Mouse (Mus musculus) C2C12 (cell line): ENCODE measurements around the gene Ift20. TPM values are rescaled to one million over a fixed set of nuclear protein-coding genes. Genes with fewer than 3 reads are reported as not detected.

Experiments used
- H3K27me3 ChIP-seq: one replicate; pipeline ENCODE4 v1.6.1; 2011; ENCODE audit not compliant: control insufficient read depth, insufficient read depth, insufficient read length
- H3K36me3 ChIP-seq: one replicate; pipeline ENCODE4 v1.6.1; 2011; ENCODE audit not compliant: control insufficient read depth, insufficient read depth
- H3K4me3 ChIP-seq: one replicate; pipeline ENCODE4 v1.5.1; 2011; ENCODE audit warnings: mild to moderate bottlenecking, control low read depth; ENCODE audit not compliant: poor library complexity, insufficient read depth, severe bottlenecking
- H3K79me2 ChIP-seq: one replicate; pipeline ENCODE4 v1.6.1; 2011; ENCODE audit not compliant: control insufficient read depth, insufficient read depth
- H3K79me3 ChIP-seq: one replicate; pipeline ENCODE4 v1.6.1; 2011; ENCODE audit warnings: low read depth, control low read depth
- H3ac ChIP-seq: one replicate; pipeline ENCODE3; 2011; ENCODE audit warnings: low read depth; ENCODE audit not compliant: control insufficient read depth, insufficient read length
- CEBPB ChIP-seq: IDR thresholded peaks from one replicate; pipeline ENCODE4 v1.6.1; 2011; ENCODE audit warnings: low read depth, mild to moderate bottlenecking, control low read depth, moderate library complexity
- CTCF ChIP-seq: IDR thresholded peaks from one replicate; pipeline ENCODE4 v1.5.1; 2011; ENCODE audit not compliant: control insufficient read depth, insufficient read depth, insufficient read length
- FOSL1 ChIP-seq: IDR thresholded peaks from one replicate; pipeline ENCODE4 v1.8.0; 2011; ENCODE audit warnings: mild to moderate bottlenecking, low read length; ENCODE audit not compliant: poor library complexity, insufficient read depth, severe bottlenecking
- MAX ChIP-seq: IDR thresholded peaks from one replicate; pipeline ENCODE4 v1.6.1; 2011; ENCODE audit warnings: mild to moderate bottlenecking, control low read depth
- MYOD1 ChIP-seq: IDR thresholded peaks from one replicate; pipeline ENCODE4 v1.6.1; 2011; ENCODE audit warnings: low read depth; ENCODE audit not compliant: control insufficient read depth, insufficient read length
- MYOG ChIP-seq: IDR thresholded peaks from one replicate; pipeline ENCODE4 v1.6.1; 2011; ENCODE audit not compliant: control insufficient read depth, insufficient read length; ENCODE audit errors: extremely low read depth
- USF1 ChIP-seq: IDR thresholded peaks from one replicate; pipeline ENCODE4 v1.6.1; 2011; ENCODE audit warnings: low read depth, mild to moderate bottlenecking, control low read depth, moderate library complexity
- polyA plus RNA-seq: library from polyadenylated mRNA; unstranded; fragments of >200 nt; fragmentation: generic; extraction: Trizol; gene quantifications from one replicate; pipeline ENCODE4 v1.2.1, GENCODE M21; 2012; ENCODE audit warnings: missing spikeins

The Ift20 gene
- polyA plus RNA-seq, 1 experiment = 61.1 TPM

- Histone ChIP-seq H3K4me3 (peak overlapping the region; percentile 93), H3K27me3 (no peaks in the 10 kb centered on the region), H3K79me3 (peaks cover 72% of the 10 kb centered on the region), H3K79me2 (peaks cover 88% of the 10 kb centered on the region), H3K36me3 (peaks cover 24% of the 10 kb centered on the region), H3ac (peak overlapping the region; percentile 95)
- TF ChIP-seq MYOD1 (no peak), MAX (no peak)
Observed at GRCm38 (mm10) chr11:78535376-78536079, 633 bp upstream of the Ift20 start.

DNA sequence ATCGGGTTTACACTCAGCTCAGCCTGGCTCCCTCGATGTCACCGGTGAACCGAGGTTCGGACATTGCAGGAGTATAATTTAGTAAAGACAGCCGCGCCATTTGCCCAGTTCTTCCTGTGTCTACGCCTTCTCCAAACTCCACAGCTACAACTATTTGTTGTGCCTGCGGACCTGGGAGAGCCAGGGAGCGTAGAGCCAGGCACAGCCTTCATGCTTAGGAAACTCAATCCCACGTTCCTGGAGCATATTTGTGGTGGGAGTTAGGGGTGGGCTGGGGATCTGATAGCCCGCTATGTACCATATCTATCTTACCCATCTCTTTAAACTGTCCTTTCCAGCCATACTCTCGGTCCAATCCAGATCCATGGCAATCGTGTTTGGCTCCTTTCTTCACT is 526 bp downstream of the Ift20 start:
- Histone ChIP-seq H3K79me3 (peaks cover 63% of the 10 kb centered on the region), H3K4me3 (peak overlapping the region; percentile 93), H3ac (peak overlapping the region; percentile 87), H3K36me3 (peaks cover 35% of the 10 kb centered on the region), H3K27me3 (no peaks in the 10 kb centered on the region), H3K79me2 (peaks cover 77% of the 10 kb centered on the region)
- TF ChIP-seq CEBPB (no peak), MAX (no peak), MYOD1 (no peak), USF1 (no peak), FOSL1 (no peak), CTCF (no peak), MYOG (no peak)

DNA sequence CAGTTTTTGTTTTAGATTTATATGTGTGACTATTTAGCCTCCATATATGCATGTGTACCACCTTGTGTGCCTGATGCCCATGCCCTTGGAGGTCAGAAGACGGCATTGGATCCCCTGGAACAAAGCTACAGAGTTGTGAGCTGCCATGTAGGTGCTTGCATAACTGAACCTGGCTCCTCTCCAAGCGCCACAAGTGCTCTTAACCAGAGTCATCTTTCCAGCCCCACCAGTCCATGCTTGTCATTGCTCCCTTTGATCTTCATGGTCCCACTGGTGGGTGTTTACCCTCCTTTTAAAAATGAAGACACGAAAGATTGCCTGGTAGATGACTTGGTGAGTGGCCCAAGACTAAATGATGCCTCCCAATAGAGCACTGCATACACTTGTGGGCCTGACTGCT is 4.2 kb downstream of the Ift20 start:
- H3K36me3 ChIP-seq = peaks cover 69% of the 10 kb centered on the region
- no peak overlapping the region for H3K4me3 ChIP-seq
- no peak overlapping the region for H3ac ChIP-seq
- TF ChIP-seq MYOG = no peak
- TF ChIP-seq CTCF = no peak
- no peak for TF ChIP-seq MAX
- no peak for TF ChIP-seq FOSL1
- TF ChIP-seq MYOD1 = no peak
- TF ChIP-seq USF1 = no peak
- TF ChIP-seq CEBPB = no peak
- H3K79me2 ChIP-seq = peaks cover 64% of the 10 kb centered on the region
- peaks cover 51% of the 10 kb centered on the region for H3K79me3 ChIP-seq
- no peaks in the 10 kb centered on the region for H3K27me3 ChIP-seq

- Histone ChIP-seq H3K36me3 (peaks cover 72% of the 10 kb centered on the region), H3K4me3 (no peak overlapping the region), H3ac (no peak overlapping the region), H3K79me2 (peaks cover 67% of the 10 kb centered on the region), H3K27me3 (no peaks in the 10 kb centered on the region), H3K79me3 (peaks cover 59% of the 10 kb centered on the region)
- TF ChIP-seq USF1 = no peak
- no peak for TF ChIP-seq CTCF
- no peak for TF ChIP-seq FOSL1
- TF ChIP-seq MYOG = no peak
- TF ChIP-seq MYOD1 = no peak
- no peak for TF ChIP-seq CEBPB
- no peak for TF ChIP-seq MAX
Observed at GRCm38 (mm10) chr11:78544449-78545111, 8.4 kb downstream of the Ift20 start.

- H3K79me2 ChIP-seq = peaks cover 72% of the 10 kb centered on the region
- TF ChIP-seq CEBPB (no peak), MYOD1 (no peak), USF1 (no peak), MYOG (no peak), FOSL1 (no peak), MAX (no peak), CTCF (no peak)
- no peaks in the 10 kb centered on the region for H3K27me3 ChIP-seq
- peaks cover 66% of the 10 kb centered on the region for H3K36me3 ChIP-seq
- peaks cover 59% of the 10 kb centered on the region for H3K79me3 ChIP-seq
- H3K4me3 ChIP-seq = no peak overlapping the region
- H3ac ChIP-seq = no peak overlapping the region
Observed at GRCm38 (mm10) chr11:78545181-78545580, 9.0 kb downstream of the Ift20 start.

DNA sequence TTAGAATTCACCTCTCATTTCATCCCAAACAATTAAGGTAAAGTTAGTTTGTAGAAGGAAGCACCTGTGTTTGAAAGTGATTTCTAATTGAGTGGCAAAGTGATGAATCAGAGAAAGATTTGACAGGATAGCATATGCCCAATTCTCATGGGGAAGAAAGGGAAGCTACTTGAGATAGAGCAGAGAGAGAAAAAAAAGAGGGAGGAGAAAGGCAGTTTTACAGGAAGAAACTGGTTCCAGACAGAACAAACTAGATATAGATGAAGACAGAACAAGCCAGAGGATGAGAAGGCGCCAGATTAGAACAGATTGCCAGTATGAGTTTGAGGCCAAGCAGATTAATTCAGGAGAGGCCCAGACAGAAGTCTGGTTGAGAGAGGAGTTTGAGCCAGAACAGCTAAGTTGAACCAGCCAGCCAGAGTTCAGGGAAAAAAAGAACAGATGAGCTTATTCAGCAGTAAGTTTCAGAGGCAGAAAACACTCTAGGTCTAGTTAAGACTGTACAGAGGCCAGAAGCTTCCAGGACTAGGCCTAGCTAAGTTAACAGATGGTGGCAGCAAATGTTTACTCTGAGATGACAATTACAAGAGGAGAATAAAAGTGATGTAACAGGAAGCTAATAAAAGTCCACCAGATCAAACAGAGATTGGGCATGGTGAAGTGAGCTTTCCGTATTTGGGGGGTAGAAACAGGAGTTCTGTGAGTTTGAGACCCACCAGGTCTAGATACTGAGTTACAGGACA is 11.7 kb downstream of the Ift20 start:
- Histone ChIP-seq H3K27me3 (no peaks in the 10 kb centered on the region), H3ac (no peak overlapping the region), H3K4me3 (no peak overlapping the region), H3K79me2 (peaks cover 74% of the 10 kb centered on the region), H3K79me3 (peaks cover 56% of the 10 kb centered on the region), H3K36me3 (peaks cover 39% of the 10 kb centered on the region)
- no peak for TF ChIP-seq MAX
- TF ChIP-seq CEBPB = no peak
- no peak for TF ChIP-seq MYOD1
- no peak for TF ChIP-seq USF1
- no peak for TF ChIP-seq MYOG
- no peak for TF ChIP-seq FOSL1
- no peak for TF ChIP-seq CTCF
